Mouse (Mus musculus): ENCODE results near the gene C9. TPM values are rescaled to one million over a fixed set of nuclear protein-coding genes. Genes with fewer than 3 reads are reported as not detected.

C9 gene
- total and polyA plus RNA-seq, 2 experiments from 2014 or later, result not detected

DNA sequence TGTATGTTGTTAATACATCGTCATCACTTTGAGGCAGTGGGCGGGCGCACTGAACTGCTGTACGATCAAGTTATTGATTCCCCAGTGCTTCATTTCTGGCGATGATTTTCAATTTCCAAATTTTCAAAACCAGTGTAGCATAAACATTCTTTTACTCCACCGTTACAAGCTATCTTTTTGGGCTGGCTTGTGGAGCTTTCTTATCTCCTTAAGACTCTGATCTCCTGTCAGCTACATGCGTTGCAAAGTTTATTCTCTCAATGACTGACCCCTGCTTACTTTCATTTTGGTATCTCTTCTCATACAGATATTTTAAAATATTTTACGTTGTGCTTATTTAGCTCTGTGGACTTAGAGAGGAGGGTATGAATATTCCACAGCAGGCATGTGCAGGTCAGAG lies 89.5 kb downstream of the C9 start:
- 84% methylated on average over 8 of the region's 8 CpGs for WGBS
- DNase-seq (ENCODE audit: low spot score) (no peak), ATAC-seq (ENCODE audit: low FRiP score) (no peak)
- no peaks in the 10 kb centered on the region for H3K4me1 ChIP-seq (ENCODE audit: insufficient read depth, low read length)
- TF ChIP-seq CTCF (IDR thresholded peaks at IDR 0.05), result no peak
- no peaks in the 10 kb centered on the region for H3K9me3 ChIP-seq (ENCODE audit: low read length)
- no peak overlapping the region for H3K4me3 ChIP-seq (ENCODE audit: low read depth, low read length)
- no peak overlapping the region for H3K4me2 ChIP-seq (ENCODE audit: low read depth, low read length, poor library complexity, severe bottlenecking)
- H3K27ac ChIP-seq (ENCODE audit: low read depth, low read length), result no peak overlapping the region
- no peaks in the 10 kb centered on the region for H3K36me3 ChIP-seq (ENCODE audit: insufficient read depth, low read length)
- H3K27me3 ChIP-seq (ENCODE audit: insufficient read depth, low read length), result no peaks in the 10 kb centered on the region
- no peak overlapping the region for H3K9ac ChIP-seq (replicated peaks; ENCODE audit: low read length, poor library complexity, severe bottlenecking)

DNA sequence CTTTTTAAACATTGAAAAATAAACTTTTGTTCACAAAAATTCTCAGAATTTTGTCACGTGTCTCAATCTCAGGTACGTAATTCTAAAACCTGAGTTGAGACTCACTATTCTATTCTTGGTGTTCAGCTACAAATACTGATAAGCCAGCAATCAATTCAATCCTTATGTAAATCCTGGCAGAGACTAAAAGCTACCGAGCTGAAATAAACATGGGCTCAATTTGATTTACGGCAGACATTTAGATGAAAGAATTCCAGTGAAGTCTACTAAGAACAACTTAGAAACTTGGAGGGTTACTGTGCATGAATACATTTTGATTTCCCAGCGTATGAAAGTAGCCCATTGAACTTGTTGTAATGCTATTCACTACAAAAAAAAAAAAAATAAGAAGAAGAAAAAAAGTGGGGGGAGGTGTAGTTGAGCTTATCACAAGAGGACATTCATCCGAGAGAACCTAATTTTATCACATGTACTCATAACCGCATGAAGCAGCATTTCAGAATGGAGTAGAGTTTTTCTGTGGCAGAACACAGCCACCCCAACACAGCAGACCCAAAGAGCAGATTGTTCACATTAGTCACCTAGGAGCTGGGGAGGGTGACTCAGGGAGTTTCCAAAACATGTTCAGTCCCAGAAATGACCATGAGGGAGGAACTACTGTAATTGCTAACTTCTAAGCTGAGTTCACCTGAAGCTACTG lies 94.7 kb downstream of the C9 start:
- no peaks in the 10 kb centered on the region for H3K36me3 ChIP-seq (ENCODE audit: insufficient read depth, low read length)
- H3K4me1 ChIP-seq (ENCODE audit: insufficient read depth, low read length), result no peaks in the 10 kb centered on the region
- ATAC-seq (ENCODE audit: low FRiP score), result no peak
- no peak overlapping the region for H3K27ac ChIP-seq (ENCODE audit: low read depth, low read length)
- H3K4me3 ChIP-seq (ENCODE audit: low read depth, low read length), result no peak overlapping the region
- no peak for TF ChIP-seq CTCF (IDR thresholded peaks at IDR 0.05)
- H3K9ac ChIP-seq (replicated peaks; ENCODE audit: low read length, poor library complexity, severe bottlenecking), result no peak overlapping the region
- no peaks in the 10 kb centered on the region for H3K9me3 ChIP-seq (ENCODE audit: low read length)
- WGBS, result 76% methylated on average over 7 of the region's 7 CpGs
- no peak overlapping the region for H3K4me2 ChIP-seq (ENCODE audit: low read depth, low read length, poor library complexity, severe bottlenecking)
- no peaks in the 10 kb centered on the region for H3K27me3 ChIP-seq (ENCODE audit: insufficient read depth, low read length)
- DNase-seq (ENCODE audit: low spot score), result no peak

Other genes starting within 250 kb of the C9 start
- gene Dab2, start 145.5 kb upstream of the C9 start, total RNA-seq (2014; rRNA removed), result 13.4 and 16.0 TPM in 2 replicates
- 15.5 and 16.9 TPM in 2 replicates for gene Dab2, start 145.5 kb upstream of the C9 start, polyA plus RNA-seq (2015; fragmentation: Nextera tagmentation; extraction: Ambion mirVana)
- gene Fyb, start 77.5 kb downstream of the C9 start, total RNA-seq (2014; rRNA removed), result 2.2 TPM in 1 of 2 replicates, not detected in the other
- gene Fyb, start 77.5 kb downstream of the C9 start, polyA plus RNA-seq (2015; fragmentation: Nextera tagmentation; extraction: Ambion mirVana), result 1.5 and 3.6 TPM in 2 replicates